Mouse (Mus musculus): ENCODE measurements at regions not wholly inside any gene's neighbourhood (a gene's known extent, or its start where the extent isn't known, plus 50 kb on each side); places are given as distances from the start of the nearest gene placed in this dataset.

DNA sequence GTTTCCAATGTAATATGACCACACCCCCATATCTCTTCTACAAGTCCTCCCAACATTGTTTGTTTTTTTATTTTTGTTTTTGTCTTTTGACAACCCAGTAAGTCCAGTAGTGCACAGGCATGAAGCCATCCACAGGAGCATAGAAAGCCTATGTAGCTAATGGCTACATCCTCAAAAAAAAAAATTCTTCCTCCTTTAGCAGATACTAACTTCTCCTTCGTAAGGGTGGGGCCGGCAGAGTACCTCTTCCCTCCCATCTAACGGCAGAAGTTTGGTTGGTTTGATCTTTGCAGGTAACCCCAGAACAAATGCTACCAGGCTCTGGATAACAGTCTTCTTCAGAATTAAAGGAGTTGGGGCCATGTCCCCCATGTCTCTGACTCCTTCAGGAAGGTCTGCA is 158.9 kb downstream of the Ly86 start:
- TF ChIP-seq CTCF (IDR thresholded peaks at IDR 0.05; ENCODE audit: insufficient read depth, low read depth, low read length) (no peak), POLR2A (IDR thresholded peaks at IDR 0.05; ENCODE audit: insufficient read depth, low read depth, low read length) (no peak)

Data from olfactory bulb, adult 2 months (tissue).